10 mouse cellular contexts compared by ENCODE assay signal in the genomic region with DNA sequence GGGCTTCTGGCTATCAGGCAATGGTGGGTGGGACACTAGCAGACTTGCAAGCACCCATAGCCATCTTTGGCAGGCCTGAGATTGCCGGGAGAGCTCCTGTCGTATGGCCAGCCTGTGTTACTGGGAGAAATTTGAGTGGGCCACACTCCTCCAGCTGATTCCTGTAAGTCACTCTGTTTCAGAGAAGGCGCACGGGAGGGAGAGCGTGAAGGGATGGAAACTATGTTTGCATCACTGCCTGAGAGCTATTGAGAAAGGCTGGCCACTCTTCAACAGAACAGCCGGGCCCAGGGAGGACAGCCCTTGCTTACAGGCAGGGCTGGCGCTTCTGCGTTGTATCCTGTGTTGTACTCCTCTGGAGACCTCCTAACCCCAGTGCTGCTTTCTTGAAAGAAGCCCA. TPM values are rescaled to one million over a fixed set of nuclear protein-coding genes. Genes with fewer than 3 reads are reported as not detected.
DNase-seq lines count a peak whose midpoint lies in the region; ATAC-seq and TF ChIP-seq lines count a peak whose summit lies in the region.
"Had no signal": no experiment of that assay in that cellular context is flagged by ENCODE, and none has a peak within 500 bp of the region (broad histone marks: within the 10 kb centered on the region; RNA-seq: fewer than 3 reads in every experiment).

No protein-coding gene starts in this region.

- no peak for DNase-seq in liver, adult 2 months (ENCODE audit: extremely low read depth, low read depth, low spot score)
- no peak for DNase-seq in liver
- no peak for DNase-seq in heart, postnatal 0 days (ENCODE audit: low spot score)
- DNase-seq in lung, adult 2 months, result peak; percentile 26
- DNase-seq in cerebellum, postnatal 10 days, result no peak
- no peak for DNase-seq in layer of hippocampus, postnatal 14 days (ENCODE audit: low spot score in 2 of 2)
- DNase-seq: lung, embryonic 14.5 days had no signal

- H3K9ac ChIP-seq in liver, adult 2 months (ENCODE audit: low read depth, low read length), result no peak overlapping the region
- no peak overlapping the region for H3K9ac ChIP-seq in heart, postnatal 0 days (replicated peaks; ENCODE audit: low read depth, low read length)
- H3K9ac ChIP-seq: hindbrain, embryonic 14.5 days; lung, embryonic 14.5 days; neural tube, embryonic 12.5 days had no signal

- no peak overlapping the region for H3K4me2 ChIP-seq in heart, postnatal 0 days (ENCODE audit: low read depth, low read length)
- H3K4me2 ChIP-seq: hindbrain, embryonic 14.5 days; lung, embryonic 14.5 days; neural tube, embryonic 12.5 days had no signal

- WGBS in liver, adult 2 months, result 70% methylated on average over 8 of the region's 8 CpGs
- 49% methylated on average over 8 of the region's 8 CpGs for WGBS in heart, postnatal 0 days
- WGBS in lung, adult 2 months, result 49% methylated on average over 8 of the region's 8 CpGs
- WGBS in small intestine, adult 2 months, result 76% methylated on average over 8 of the region's 8 CpGs

- no peaks in the 10 kb centered on the region for H3K79me2 ChIP-seq in liver, adult 2 months (ENCODE audit: control insufficient read depth, insufficient read depth, low read length)

- 0 out of 2 replicates have a peak, but pooled peaks have one; percentile 18 for ATAC-seq in heart, postnatal 0 days (ENCODE audit: insufficient read depth, low read depth)

- H3K27me3 ChIP-seq in liver, adult 2 months (ENCODE audit: control insufficient read depth, insufficient read depth, low read length), result no peaks in the 10 kb centered on the region
- H3K27me3 ChIP-seq in heart, postnatal 0 days (ENCODE audit: control insufficient read depth, insufficient read depth, low read length), result peaks cover 29% of the 10 kb centered on the region
- H3K27me3 ChIP-seq in small intestine, adult 2 months (ENCODE audit: control insufficient read depth, insufficient read depth, low read length), result no peaks in the 10 kb centered on the region

- TF ChIP-seq POLR2A in liver, adult 2 months (IDR thresholded peaks at IDR 0.05; ENCODE audit: extremely low read depth, insufficient read depth, low read length), result no peak
- TF ChIP-seq POLR2A in lung, adult 2 months (IDR thresholded peaks at IDR 0.05; ENCODE audit: borderline replicate concordance, extremely low read depth, low read depth, low read length), result 0 out of 2 replicates have a peak, but pooled peaks have one; percentile 14
- TF ChIP-seq POLR2A in small intestine, adult 2 months (IDR thresholded peaks at IDR 0.05; ENCODE audit: low read depth, low read length), result no peak; the same call in 1 of the 2 replicates

- peaks cover 31% of the 10 kb centered on the region for H3K4me1 ChIP-seq in liver, adult 2 months (ENCODE audit: control insufficient read depth, insufficient read depth, low read length)
- H3K4me1 ChIP-seq in heart, postnatal 0 days (ENCODE audit: control insufficient read depth, insufficient read depth), result peaks cover 13% of the 10 kb centered on the region
- H3K4me1 ChIP-seq in lung, adult 2 months (ENCODE audit: control insufficient read depth, insufficient read depth, low read length), result peaks cover 13% of the 10 kb centered on the region
- H3K4me1 ChIP-seq in small intestine, adult 2 months (ENCODE audit: control insufficient read depth, insufficient read depth, insufficient read length, low read length), result peaks cover 48% of the 10 kb centered on the region

- no peaks in the 10 kb centered on the region for H3K9me3 ChIP-seq in heart, postnatal 0 days (replicated peaks; ENCODE audit: control insufficient read depth, low read length)
- H3K9me3 ChIP-seq: neural tube, embryonic 12.5 days had no signal

- H3K4me3 ChIP-seq in liver, adult 2 months (ENCODE audit: insufficient read depth, low read depth, low read length), result no peak overlapping the region
- no peak overlapping the region for H3K4me3 ChIP-seq in heart, postnatal 0 days (ENCODE audit: low read depth, low read length)
- H3K4me3 ChIP-seq in lung, adult 2 months (replicated peaks; ENCODE audit: extremely low read depth, low read depth, low read length), result no peak overlapping the region
- H3K4me3 ChIP-seq in small intestine, adult 2 months (ENCODE audit: low read depth, low read length), result no peak overlapping the region
- H3K4me3 ChIP-seq: neural tube, embryonic 12.5 days had no signal

- TF ChIP-seq CTCF in liver, adult 2 months (IDR thresholded peaks at IDR 0.05; ENCODE audit: low read depth, low read length), result no peak
- TF ChIP-seq CTCF in heart, postnatal 0 days (IDR thresholded peaks at IDR 0.05; ENCODE audit: low read depth), result no peak
- no peak for TF ChIP-seq CTCF in lung, adult 2 months (IDR thresholded peaks at IDR 0.05; ENCODE audit: insufficient read depth, low read length)
- no peak for TF ChIP-seq CTCF in small intestine, adult 2 months (IDR thresholded peaks at IDR 0.05; ENCODE audit: extremely low read depth, insufficient read length, insufficient replicate concordance, low read depth, low read length)

- TF ChIP-seq EP300 in heart, postnatal 0 days (IDR thresholded peaks at IDR 0.05; ENCODE audit: low read depth), result no peak

- peak overlapping the region; percentile 22; the same call in 1 of the 2 replicates for H3K27ac ChIP-seq in liver, adult 2 months (replicated peaks; ENCODE audit: insufficient read depth, low read depth, low read length)
- peak overlapping the region; percentile 31; the same call in 1 of the 2 replicates for H3K27ac ChIP-seq in heart, postnatal 0 days (ENCODE audit: low read depth)
- H3K27ac ChIP-seq in small intestine, adult 2 months (ENCODE audit: insufficient read depth, low read depth, low read length), result peak overlapping the region; percentile 76
- H3K27ac ChIP-seq: hindbrain, embryonic 14.5 days; neural tube, embryonic 12.5 days had no signal

- no peaks in the 10 kb centered on the region for H3K36me3 ChIP-seq in liver, adult 2 months (ENCODE audit: control insufficient read depth, insufficient read depth, low read length)
- H3K36me3 ChIP-seq in heart, postnatal 0 days (replicated peaks; ENCODE audit: control insufficient read depth, insufficient read depth, low read length), result no peaks in the 10 kb centered on the region
- H3K36me3 ChIP-seq in small intestine, adult 2 months (ENCODE audit: control insufficient read depth, insufficient read depth, low read length), result no peaks in the 10 kb centered on the region
- H3K36me3 ChIP-seq: neural tube, embryonic 12.5 days had no signal

RNA-seq across cellular contexts. Expression of gene Tnfaip2, which starts 5.6 kb away (rescaled TPM):
- 10.0 and 14.6 TPM in 2 replicates for total RNA-seq in liver, adult 2 months (2014; rRNA removed)
- 28.9 and 29.1 TPM in 2 replicates for polyA plus RNA-seq in liver, adult 2 months (2012; rRNA removed)
- total RNA-seq in heart, postnatal 0 days (2014; rRNA removed; ENCODE audit: low replicate concordance), result 12.5 and 14.8 TPM in 2 replicates
- 8.9 and 9.5 TPM in 2 replicates for polyA plus RNA-seq in heart, postnatal 0 days (2015; fragmentation: Nextera tagmentation; extraction: Ambion mirVana)
- polyA plus RNA-seq in lung, adult 2 months (2012; rRNA removed), result 31.7 and 43.6 TPM in 2 replicates
- 10.2 and 16.4 TPM in 2 replicates for polyA plus RNA-seq in small intestine, adult 2 months (2012; rRNA removed)
- 1 to 10 TPM in 1 of 2 experiments, under 1 TPM in 1; 0.55 to 1.2 TPM for total RNA-seq in layer of hippocampus, postnatal 14 days (2021)

RNA-seq across cellular contexts. Expression of gene Exoc3l4, which starts 19.8 kb away (rescaled TPM):
- total RNA-seq in liver, adult 2 months (2014; rRNA removed), result 1.0 and 1.2 TPM in 2 replicates
- polyA plus RNA-seq in liver, adult 2 months (2012; rRNA removed), result 3.0 and 3.4 TPM in 2 replicates
- 7.9 and 51.6 TPM in 2 replicates for total RNA-seq in heart, postnatal 0 days (2014; rRNA removed; ENCODE audit: low replicate concordance)
- 8.5 and 9.8 TPM in 2 replicates for polyA plus RNA-seq in heart, postnatal 0 days (2015; fragmentation: Nextera tagmentation; extraction: Ambion mirVana)
- polyA plus RNA-seq in lung, adult 2 months (2012; rRNA removed), result 34.9 and 46.7 TPM in 2 replicates
- polyA plus RNA-seq in small intestine, adult 2 months (2012; rRNA removed), result 356 and 552 TPM in 2 replicates
- total RNA-seq in layer of hippocampus, postnatal 14 days (2021), result 1 to 10 TPM; 1.2 to 2.3 TPM

RNA-seq across cellular contexts. Expression of gene Lbhd2, which starts 30.0 kb away (rescaled TPM):
- not detected in 2 replicates for total RNA-seq in liver, adult 2 months (2014; rRNA removed)
- not detected in 2 replicates for polyA plus RNA-seq in liver, adult 2 months (2012; rRNA removed)
- total RNA-seq in heart, postnatal 0 days (2014; rRNA removed; ENCODE audit: low replicate concordance), result not detected in 2 replicates
- not detected in 2 replicates for polyA plus RNA-seq in heart, postnatal 0 days (2015; fragmentation: Nextera tagmentation; extraction: Ambion mirVana)
- not detected in 2 replicates for polyA plus RNA-seq in lung, adult 2 months (2012; rRNA removed)
- polyA plus RNA-seq in small intestine, adult 2 months (2012; rRNA removed), result not detected in 2 replicates
- 1 to 10 TPM in 1 of 2 experiments, under 1 TPM in 1; 0.62 to 1.8 TPM for total RNA-seq in layer of hippocampus, postnatal 14 days (2021)

RNA-seq across cellular contexts. Expression of gene Gm266, which starts 49.0 kb away (rescaled TPM):
- total RNA-seq in liver, adult 2 months (2014; rRNA removed), result not detected in 2 replicates
- polyA plus RNA-seq in liver, adult 2 months (2012; rRNA removed), result not detected in 2 replicates
- 4.0 and 4.3 TPM in 2 replicates for total RNA-seq in heart, postnatal 0 days (2014; rRNA removed; ENCODE audit: low replicate concordance)
- 0.85 and 1.3 TPM in 2 replicates for polyA plus RNA-seq in heart, postnatal 0 days (2015; fragmentation: Nextera tagmentation; extraction: Ambion mirVana)
- polyA plus RNA-seq in lung, adult 2 months (2012; rRNA removed), result 0.12 and 0.31 TPM in 2 replicates
- polyA plus RNA-seq in small intestine, adult 2 months (2012; rRNA removed), result 0.43 and 0.53 TPM in 2 replicates
- 1 to 10 TPM; 5.2 to 6.3 TPM for total RNA-seq in layer of hippocampus, postnatal 14 days (2021)

RNA-seq across cellular contexts. Expression of gene Cdc42bpb, which starts 59.1 kb away (rescaled TPM):
- total RNA-seq in liver, adult 2 months (2014; rRNA removed), result 19.5 and 28.7 TPM in 2 replicates
- 96.3 and 122 TPM in 2 replicates for polyA plus RNA-seq in liver, adult 2 months (2012; rRNA removed)
- 119 and 147 TPM in 2 replicates for total RNA-seq in heart, postnatal 0 days (2014; rRNA removed; ENCODE audit: low replicate concordance)
- 13.9 and 18.2 TPM in 2 replicates for polyA plus RNA-seq in heart, postnatal 0 days (2015; fragmentation: Nextera tagmentation; extraction: Ambion mirVana)
- polyA plus RNA-seq in lung, adult 2 months (2012; rRNA removed), result 305 and 359 TPM in 2 replicates
- polyA plus RNA-seq in small intestine, adult 2 months (2012; rRNA removed), result 190 and 472 TPM in 2 replicates
- 100 to 1,000 TPM; 117 to 125 TPM for total RNA-seq in layer of hippocampus, postnatal 14 days (2021)

Comparison
In these comparisons a context has a peak if more than half of its experiments do, and no peak if none do; other contexts are left out.
1. H3K27ac ChIP-seq: peak in every context shown above with its lines; median percentile 76 in small intestine, adult 2 months; 31 in heart, postnatal 0 days; 22 in liver, adult 2 months.